In genomic region chr3:23183393-23183792, GRCm38 (mm10) we compare ENCODE assay signal across 18 mouse cellular contexts.
A peak's percentile ranks its signal among the peaks of the same experiment; 100 is the strongest.
DNase-seq lines count a peak whose midpoint lies in the region; ATAC-seq lines count a peak whose summit lies in the region.
"Had no signal": no experiment of that assay in that cellular context is flagged by ENCODE, and none has a peak within 500 bp of the region (broad histone marks: within the 10 kb centered on the region; RNA-seq: fewer than 3 reads in every experiment).

No protein-coding gene starts in this region.

- WGBS in midbrain, embryonic 16.5 days, result 88% methylated on average over 8 of the region's 8 CpGs

- H3K27me3 ChIP-seq in midbrain, embryonic 16.5 days (ENCODE audit: control insufficient read depth, insufficient read depth, low read depth, low read length), result no peaks in the 10 kb centered on the region
- H3K27me3 ChIP-seq: embryonic facial prominence, embryonic 12.5 days; forebrain, embryonic 13.5 days; forebrain, embryonic 15.5 days had no signal

- no peaks in the 10 kb centered on the region for H3K4me1 ChIP-seq in midbrain, embryonic 16.5 days (ENCODE audit: control insufficient read depth, insufficient read depth, low read length)
- H3K4me1 ChIP-seq: embryonic facial prominence, embryonic 10.5 days; embryonic facial prominence, embryonic 12.5 days; forebrain, embryonic 13.5 days; forebrain, embryonic 15.5 days had no signal

- H3K36me3 ChIP-seq in midbrain, embryonic 16.5 days (ENCODE audit: control insufficient read depth, insufficient read depth, low read length), result no peaks in the 10 kb centered on the region
- H3K36me3 ChIP-seq: embryonic facial prominence, embryonic 10.5 days; embryonic facial prominence, embryonic 12.5 days; forebrain, embryonic 15.5 days had no signal

- no peak overlapping the region for H3K9ac ChIP-seq in midbrain, embryonic 16.5 days (ENCODE audit: low read depth, low read length)
- H3K9ac ChIP-seq: embryonic facial prominence, embryonic 12.5 days; forebrain, embryonic 13.5 days; forebrain, embryonic 15.5 days; forebrain, postnatal 0 days had no signal

- H3K4me2 ChIP-seq in midbrain, embryonic 16.5 days (ENCODE audit: low read length), result no peak overlapping the region
- H3K4me2 ChIP-seq: embryonic facial prominence, embryonic 12.5 days; forebrain, embryonic 13.5 days; forebrain, embryonic 15.5 days had no signal

- H3K4me3 ChIP-seq in midbrain, embryonic 16.5 days (ENCODE audit: low read depth, low read length), result no peak overlapping the region
- H3K4me3 ChIP-seq: embryonic facial prominence, embryonic 10.5 days; embryonic facial prominence, embryonic 12.5 days; forebrain, embryonic 13.5 days; forebrain, embryonic 15.5 days had no signal

- ATAC-seq in midbrain, embryonic 16.5 days, result no peak
- ATAC-seq: forebrain, embryonic 13.5 days; forebrain, embryonic 15.5 days; forebrain, postnatal 0 days had no signal

- DNase-seq in frontal cortex, adult 2 months (ENCODE audit: extremely low spot score in 1 of 2, low spot score in 1 of 2), result peak; percentile 7 to 28
- no peak for DNase-seq in frontal cortex, postnatal 10 days (ENCODE audit: low spot score in 2 of 2)
- DNase-seq in brain, adult 2 months (ENCODE audit: low read depth, low spot score), result peak; percentile 77
- DNase-seq in telencephalon, adult 2 months (ENCODE audit: low read depth, low spot score), result peak; percentile 60
- DNase-seq: adrenal gland, adult 2 months; adrenal gland, postnatal 10 days; adrenal gland, postnatal 25 days; cerebellum, adult 11-12 months; cerebellum, adult 2 months; cerebellum, adult 9-10 months; cerebellum, postnatal 10 days; cerebellum, postnatal 25 days; forebrain, postnatal 0 days had no signal

- H3K9me3 ChIP-seq in midbrain, embryonic 16.5 days (replicated peaks; ENCODE audit: control insufficient read depth, low read length, poor library complexity, severe bottlenecking), result no peaks in the 10 kb centered on the region
- H3K9me3 ChIP-seq: embryonic facial prominence, embryonic 10.5 days; embryonic facial prominence, embryonic 12.5 days; forebrain, embryonic 13.5 days; forebrain, embryonic 15.5 days had no signal

- H3K27ac ChIP-seq in midbrain, embryonic 16.5 days (ENCODE audit: low read length), result no peak overlapping the region
- H3K27ac ChIP-seq: embryonic facial prominence, embryonic 10.5 days; embryonic facial prominence, embryonic 12.5 days; forebrain, embryonic 13.5 days; forebrain, embryonic 15.5 days had no signal

Comparison
In these comparisons a context has a peak if more than half of its experiments do, and no peak if none do; other contexts are left out.
1. DNase-seq: peak in frontal cortex, adult 2 months (2 of 2), brain, adult 2 months (single experiment) and telencephalon, adult 2 months (single experiment); none in frontal cortex, postnatal 10 days (0 of 2).